Mouse (Mus musculus) ES-Bruce4 (cell line): ENCODE results near the gene Gm2a.
"Not testable (repeated sequence)": the region's sequence is repeated elsewhere in the genome, so short reads cannot be mapped to it uniquely, and the experiment has no call there.

Experiments
- CTCF ChIP-seq: IDR thresholded peaks from one replicate; pipeline ENCODE4 v1.8.1; 2011; ENCODE audit warnings: low read depth, low read length
- EP300 ChIP-seq: IDR thresholded peaks from 2 replicates; pipeline ENCODE4 v1.6.1; 2011; ENCODE audit warnings: low read depth, low read length; ENCODE audit not compliant: insufficient read depth

DNA sequence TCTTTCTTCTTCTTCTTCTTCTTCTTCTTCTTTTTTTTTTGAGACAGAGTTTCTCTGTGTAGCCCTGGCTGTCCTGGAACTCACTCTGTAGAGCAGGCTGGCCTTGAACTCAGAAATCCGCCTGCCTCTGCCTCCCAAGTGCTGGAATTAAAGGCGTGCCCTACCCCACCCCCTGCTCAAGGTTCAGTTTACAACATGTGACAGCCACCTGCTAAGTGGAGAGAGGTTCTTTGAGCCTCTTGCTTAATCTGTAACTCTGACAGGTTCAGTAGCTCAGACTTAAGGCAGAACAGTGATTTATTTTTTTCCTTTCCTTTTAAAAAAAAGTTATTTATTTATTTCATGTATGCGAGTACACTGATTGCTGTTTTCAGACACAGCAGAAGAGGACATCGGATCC, 1.6 kb upstream of the Gm2a start:
- not testable (repeated sequence) for TF ChIP-seq CTCF, EP300
